Mouse (Mus musculus) kidney, postnatal 0 days (tissue): ENCODE data around the gene Olfr152. TPM values are rescaled to one million over a fixed set of nuclear protein-coding genes. Genes with fewer than 3 reads are reported as not detected.

Source experiments
- ATAC-seq: fragments of 200-750 bp; cut with Nextera tagmentation; replicated peaks from 2 replicates; pipeline ENCODE4 v1.8.0; 2017; ENCODE audit warnings: low read depth, moderate number of reproducible peaks, moderate TSS enrichment, moderate library complexity; ENCODE audit not compliant: low FRiP score
- DNase-seq: peaks from one replicate; pipeline ENCODE4 v3.0.0-alpha.2; 2016; ENCODE audit warnings: low spot score
- H3K27ac ChIP-seq: fragments of 300-500 bp; sonication (generic); 2 replicates; pipeline ENCODE4 v1.5.1; 2014; ENCODE audit warnings: mild to moderate bottlenecking
- H3K27me3 ChIP-seq: fragments of 300-500 bp; sonication (generic); 2 replicates; pipeline ENCODE4 v1.6.1; 2014; ENCODE audit warnings: low read length, mixed read lengths; ENCODE audit not compliant: insufficient read depth
- H3K36me3 ChIP-seq: fragments of 300-500 bp; sonication (generic); 2 replicates; pipeline ENCODE4 v1.6.1; 2014; ENCODE audit warnings: low read length, mixed read lengths; ENCODE audit not compliant: insufficient read depth
- H3K4me1 ChIP-seq: fragments of 300-500 bp; sonication (generic); replicated peaks from 2 replicates; pipeline ENCODE4 v1.6.1; 2014; ENCODE audit warnings: antibody characterized with exemption, low read length, mixed read lengths; ENCODE audit not compliant: insufficient read depth
- H3K4me2 ChIP-seq: fragments of 300-500 bp; sonication (generic); 2 replicates; pipeline ENCODE4 v1.6.1; 2014; ENCODE audit warnings: mild to moderate bottlenecking, low read length, moderate library complexity, mixed read lengths
- H3K4me3 ChIP-seq: fragments of 300-500 bp; sonication (generic); replicated peaks from 2 replicates; pipeline ENCODE4 v1.5.1; 2014; ENCODE audit warnings: low read depth, low read length
- H3K9ac ChIP-seq: fragments of 300-500 bp; sonication (generic); 2 replicates; pipeline ENCODE4 v1.6.1; 2014; ENCODE audit warnings: low read depth, low read length
- H3K9me3 ChIP-seq: fragments of 300-500 bp; sonication (generic); replicated peaks from 2 replicates; pipeline ENCODE4 v1.6.1; 2016; ENCODE audit warnings: low read length, inconsistent platforms, mixed read lengths
- CTCF ChIP-seq: IDR thresholded peaks from 2 replicates; pipeline ENCODE4 v1.5.1; 2016; ENCODE audit warnings: antibody characterized with exemption, low read depth, mild to moderate bottlenecking, moderate library complexity
- WGBS: fragments of 180-500 bp; shearing (Covaris S2); extraction: QIAGEN DNeasy Blood & Tissue Kit; methylation state at CpG from one replicate; pipeline ENCODE4 v1.1.7; 2014; 5-methylcytosine and 5-hydroxymethylcytosine counted together
- polyA plus RNA-seq: library from polyadenylated mRNA; unstranded; fragments of >200 nt; fragmentation: Nextera tagmentation; extraction: Ambion mirVana; gene quantifications from 2 replicates; pipeline ENCODE4 v1.2.1, GENCODE M21; 2015

Gene Olfr152
- polyA plus RNA-seq, 1 experiment from 2014 or later, result not detected

- WGBS, result 97% methylated on average over 1 of the region's 1 CpGs
- no peaks in the 10 kb centered on the region for H3K36me3 ChIP-seq
- ATAC-seq (no peak), DNase-seq (no peak)
- no peaks in the 10 kb centered on the region for H3K27me3 ChIP-seq
- H3K9ac ChIP-seq, result no peak within 1 kb of the TSS
- H3K27ac ChIP-seq, result no peak within 1 kb of the TSS
- no peak for TF ChIP-seq CTCF
- no peak within 1 kb of the TSS for H3K4me3 ChIP-seq
- no peak within 1 kb of the TSS for H3K4me2 ChIP-seq
- H3K9me3 ChIP-seq, result no peaks in the 10 kb centered on the region
- H3K4me1 ChIP-seq, result no peaks in the 10 kb centered on the region
Measured at GRCm38 (mm10) chr2:87830233-87830632, 51.0 kb downstream of the Olfr152 start, which contains the start of gene Olfr1148. TSS of gene Olfr1148 (plus strand) at chr2:87830533.

Other genes starting within 250 kb of the Olfr152 start
- not detected in 2 replicates for gene Olfr153, start 247.7 kb upstream of the Olfr152 start, polyA plus RNA-seq
- not detected in 2 replicates for gene Olfr1128, start 233.9 kb upstream of the Olfr152 start, polyA plus RNA-seq
- not detected in 2 replicates for gene Olfr1129, start 205.6 kb upstream of the Olfr152 start, polyA plus RNA-seq
- gene Olfr1130, start 173.3 kb upstream of the Olfr152 start, polyA plus RNA-seq, result not detected in 2 replicates
- not detected in 2 replicates for gene Olfr1131, start 152.4 kb upstream of the Olfr152 start, polyA plus RNA-seq
- not detected in 2 replicates for gene Olfr1132, start 141.9 kb upstream of the Olfr152 start, polyA plus RNA-seq
- gene Olfr1133, start 132.1 kb upstream of the Olfr152 start, polyA plus RNA-seq, result not detected in 2 replicates
- gene Olfr1134, start 121.0 kb upstream of the Olfr152 start, polyA plus RNA-seq, result not detected in 2 replicates
- gene Olfr1135, start 105.8 kb upstream of the Olfr152 start, polyA plus RNA-seq, result not detected in 2 replicates
- not detected in 2 replicates for gene Olfr1136, start 85.5 kb upstream of the Olfr152 start, polyA plus RNA-seq
- gene Olfr1137, start 66.3 kb upstream of the Olfr152 start, polyA plus RNA-seq, result not detected in 2 replicates
- gene Olfr1138, start 39.5 kb upstream of the Olfr152 start, polyA plus RNA-seq, result not detected in 2 replicates
- not detected in 2 replicates for gene Olfr1140, start 35.7 kb upstream of the Olfr152 start, polyA plus RNA-seq
- gene Olfr1141, start 25.5 kb upstream of the Olfr152 start, polyA plus RNA-seq, result not detected in 2 replicates
- gene Olfr1143, start 21.1 kb downstream of the Olfr152 start, polyA plus RNA-seq, result not detected in 2 replicates
- not detected in 2 replicates for gene Olfr1145, start 30.3 kb downstream of the Olfr152 start, polyA plus RNA-seq
- gene Olfr1148, start 51.0 kb downstream of the Olfr152 start, polyA plus RNA-seq, result not detected in 2 replicates
- gene Olfr1150-ps1, start 64.5 kb downstream of the Olfr152 start, polyA plus RNA-seq, result not detected in 2 replicates
- gene Olfr1151, start 76.4 kb downstream of the Olfr152 start, polyA plus RNA-seq, result not detected in 2 replicates
- not detected in 2 replicates for gene Olfr1152, start 87.0 kb downstream of the Olfr152 start, polyA plus RNA-seq
- not detected in 2 replicates for gene Olfr1153, start 115.5 kb downstream of the Olfr152 start, polyA plus RNA-seq
- not detected in 2 replicates for gene Olfr1154, start 125.7 kb downstream of the Olfr152 start, polyA plus RNA-seq
- gene Olfr1155, start 165.7 kb downstream of the Olfr152 start, polyA plus RNA-seq, result not detected in 2 replicates
- not detected in 2 replicates for gene Olfr1156, start 173.6 kb downstream of the Olfr152 start, polyA plus RNA-seq
- not detected in 2 replicates for gene Olfr1157, start 188.8 kb downstream of the Olfr152 start, polyA plus RNA-seq
- not detected in 2 replicates for gene Olfr74, start 195.2 kb downstream of the Olfr152 start, polyA plus RNA-seq
- gene Olfr1158, start 210.6 kb downstream of the Olfr152 start, polyA plus RNA-seq, result not detected in 2 replicates
- gene Olfr1160, start 228.8 kb downstream of the Olfr152 start, polyA plus RNA-seq, result not detected in 2 replicates
- not detected in 2 replicates for gene Olfr1161, start 243.3 kb downstream of the Olfr152 start, polyA plus RNA-seq